Mouse (Mus musculus) cerebellum, adult 2 months (tissue): Measurements from ENCODE around the gene Rps29. TPM values are rescaled to one million over a fixed set of nuclear protein-coding genes. Genes with fewer than 3 reads are reported as not detected.
A peak's percentile ranks its signal among the peaks of the same experiment; 100 is the strongest.
"Not testable (repeated sequence)": the region's sequence is repeated elsewhere in the genome, so short reads cannot be mapped to it uniquely, and the experiment has no call there.

ENCODE experiments used
- DNase-seq, 2 experiments: peaks; one replicate each; pipeline ENCODE4 v3.0.0; 2021
- H3K27ac ChIP-seq: fragments of 200-500 bp; 2 replicates; pipeline ENCODE4 v1.5.1; 2012; ENCODE audit warnings: low read length, control low read depth, inconsistent platforms; ENCODE audit not compliant: insufficient read depth
- H3K27me3 ChIP-seq: fragments of 200-500 bp; 2 replicates; pipeline ENCODE4 v1.6.1; 2012; ENCODE audit warnings: inconsistent platforms, mild to moderate bottlenecking, low read length, moderate library complexity; ENCODE audit not compliant: control insufficient read depth, insufficient read depth
- H3K4me1 ChIP-seq: fragments of 200-500 bp; 2 replicates; pipeline ENCODE4 v1.6.1; 2011; ENCODE audit warnings: low read length; ENCODE audit not compliant: control insufficient read depth, insufficient read depth
- H3K4me3 ChIP-seq: fragments of 200-500 bp; replicated peaks from 2 replicates; pipeline ENCODE3; 2011; ENCODE audit warnings: mild to moderate bottlenecking, low read depth, low read length, control low read depth; ENCODE audit not compliant: insufficient read depth
- CTCF ChIP-seq: fragments of 200-500 bp; IDR thresholded peaks from 2 replicates; pipeline ENCODE4 v1.5.1; 2011; ENCODE audit warnings: low read depth, mild to moderate bottlenecking, control low read depth, low read length, moderate library complexity, borderline replicate concordance; ENCODE audit not compliant: insufficient read depth
- POLR2A ChIP-seq: fragments of 200-500 bp; IDR thresholded peaks from 2 replicates; pipeline ENCODE4 v1.6.1; 2011; ENCODE audit warnings: low read length, control low read depth, borderline replicate concordance; ENCODE audit not compliant: insufficient read depth
- WGBS: fragments of 180-500 bp; shearing (Covaris S2); methylation state at CpG from one replicate; pipeline ENCODE4 v1.1.7; 2018; 5-methylcytosine and 5-hydroxymethylcytosine counted together
- polyA plus RNA-seq: library from polyadenylated mRNA; depleted of rRNA; stranded (reverse); fragments of >200 nt; gene quantifications from 2 replicates; pipeline ENCODE4 v1.2.3, GENCODE M21; 2012

Gene Rps29
- polyA plus RNA-seq, 1 experiment: 1,063 TPM

GRCm38 (mm10) chr12:69171307-69171706 is 12.3 kb upstream of the Rps29 start:
- WGBS: 91% methylated on average over 2 of the region's 2 CpGs
- H3K4me3 ChIP-seq: no peak overlapping the region

GRCm38 (mm10) chr12:69168461-69169106 is 9.6 kb upstream of the Rps29 start, which contains the start of gene Lrr1:
Lrr1 (plus strand) TSS chr12:69168814.
- H3K4me3 ChIP-seq: peak within 1 kb of the TSS; percentile 78
- peak within 1 kb of the TSS; percentile 80; the same call in 1 of the 2 replicates for H3K27ac ChIP-seq
- WGBS: under 1% methylated on average over 40 of the region's 40 CpGs
- no peaks in the 10 kb centered on the region for H3K4me1 ChIP-seq
- peak; percentile 82 to 94 for DNase-seq
- H3K27me3 ChIP-seq: no peaks in the 10 kb centered on the region
- no peak; the same call in 1 of the 2 replicates for TF ChIP-seq POLR2A
- no peak for TF ChIP-seq CTCF

More at GRCm38 (mm10) chr12:69171307-69171706, 12.3 kb upstream of the Rps29 start:
- no peak for DNase-seq
- no peaks in the 10 kb centered on the region for H3K27me3 ChIP-seq
- no peak overlapping the region for H3K27ac ChIP-seq
- TF ChIP-seq POLR2A: no peak
- no peak for TF ChIP-seq CTCF
- H3K4me1 ChIP-seq: no peaks in the 10 kb centered on the region

GRCm38 (mm10) chr12:69167656-69168460 is 8.9 kb upstream of the Rps29 start:
- WGBS: 7% methylated on average over 18 of the region's 18 CpGs
- no peak overlapping the region for H3K27ac ChIP-seq
- TF ChIP-seq POLR2A (0 out of 2 replicates have a peak, but pooled peaks have one; percentile 18), CTCF (no peak)

GRCm38 (mm10) chr12:69166861-69167581 is 8.0 kb upstream of the Rps29 start:
- not testable (repeated sequence) for DNase-seq, H3K27ac ChIP-seq, H3K4me1 ChIP-seq, H3K4me3 ChIP-seq, H3K27me3 ChIP-seq
- WGBS: 56% methylated on average over 8 of the region's 8 CpGs

More at GRCm38 (mm10) chr12:69167656-69168460, 8.9 kb upstream of the Rps29 start:
- DNase-seq: no peak
- Histone ChIP-seq H3K4me3 (peak overlapping the region; percentile 78), H3K27me3 (no peaks in the 10 kb centered on the region), H3K4me1 (no peaks in the 10 kb centered on the region)

GRCm38 (mm10) chr12:69164904-69165303 is 5.9 kb upstream of the Rps29 start:
- H3K27ac ChIP-seq: no peak overlapping the region
- no peak overlapping the region for H3K4me3 ChIP-seq
- H3K27me3 ChIP-seq: no peaks in the 10 kb centered on the region
- WGBS: 53% methylated on average over 3 of the region's 3 CpGs
- no peak for TF ChIP-seq CTCF
- TF ChIP-seq POLR2A: no peak
- H3K4me1 ChIP-seq: no peaks in the 10 kb centered on the region
- DNase-seq: no peak

- WGBS: 83% methylated on average over 4 of the region's 4 CpGs
- not testable (repeated sequence) for H3K27me3 ChIP-seq
Observed at GRCm38 (mm10) chr12:69163586-69163985, 4.6 kb upstream of the Rps29 start.

GRCm38 (mm10) chr12:69160677-69161076 is 1.7 kb upstream of the Rps29 start:
- not testable (repeated sequence) for H3K4me1 ChIP-seq
- WGBS: 62% methylated on average over 2 of the region's 2 CpGs

More at GRCm38 (mm10) chr12:69163586-69163985, 4.6 kb upstream of the Rps29 start:
- not testable (repeated sequence) for H3K27ac ChIP-seq, DNase-seq, H3K4me3 ChIP-seq, H3K4me1 ChIP-seq

GRCm38 (mm10) chr12:69159578-69159940 is 573 bp upstream of the Rps29 start:
- H3K4me1 ChIP-seq: no peaks in the 10 kb centered on the region
- H3K27ac ChIP-seq: no peak overlapping the region
- 3% methylated on average over 9 of the region's 9 CpGs for WGBS
- 0 out of 2 replicates have a peak, but pooled peaks have one; percentile 22 for TF ChIP-seq CTCF
- no peak for TF ChIP-seq POLR2A
- peak overlapping the region; percentile 15 for H3K4me3 ChIP-seq
- DNase-seq: peak; percentile 44 to 52
- H3K27me3 ChIP-seq: no peaks in the 10 kb centered on the region

More at GRCm38 (mm10) chr12:69160677-69161076, 1.7 kb upstream of the Rps29 start:
- H3K4me3 ChIP-seq, H3K27ac ChIP-seq, H3K27me3 ChIP-seq, DNase-seq: not testable (repeated sequence)
